8 mouse cellular contexts compared by ENCODE assay signal in genomic region chr12:69476631-69477091, GRCm38 (mm10).
DNase-seq lines count a peak whose midpoint lies in the region; ATAC-seq and TF ChIP-seq lines count a peak whose summit lies in the region.

No protein-coding gene starts in this region.

- DNase-seq in cerebellum, adult 9-11 months, result no peak
- peak; percentile 87 for DNase-seq in A20 (ENCODE audit: low read depth, low spot score)
- peak; percentile 53 for DNase-seq in hindbrain, postnatal 0 days (ENCODE audit: low spot score)
- DNase-seq in right cerebral cortex, postnatal 10 days (ENCODE audit: low spot score in 2 of 2), result no peak
- DNase-seq in right cerebral cortex, adult 2 months (ENCODE audit: low spot score in 2 of 2), result no peak

- H3K9me3 ChIP-seq in embryonic facial prominence, embryonic 15.5 days (replicated peaks), result no peaks in the 10 kb centered on the region
- no peaks in the 10 kb centered on the region for H3K9me3 ChIP-seq in hindbrain, postnatal 0 days (ENCODE audit: low read length)

- peak; percentile 79 for ATAC-seq in cerebellum, adult (ENCODE audit: insufficient number of reproducible peaks, low FRiP score, low TSS enrichment)
- peak; percentile 15; the same call in 1 of the 2 replicates for ATAC-seq in embryonic facial prominence, embryonic 15.5 days (ENCODE audit: insufficient number of reproducible peaks, low FRiP score, low TSS enrichment, low read depth)
- peak; percentile 43; the same call in 1 of the 2 replicates for ATAC-seq in hindbrain, postnatal 0 days
- peak; percentile 62 for ATAC-seq in monocyte, adult 5-6 weeks (replicated peaks; ENCODE audit: insufficient number of reproducible peaks, low FRiP score, low TSS enrichment, poor library complexity, severe bottlenecking)

- H3K4me3 ChIP-seq in embryonic facial prominence, embryonic 15.5 days (replicated peaks), result 0 out of 2 replicates have a peak overlapping the region, but pooled peaks have one; percentile 17
- H3K4me3 ChIP-seq in hindbrain, postnatal 0 days (ENCODE audit: low read length), result no peak overlapping the region

- H3K9ac ChIP-seq in embryonic facial prominence, embryonic 15.5 days, result no peak overlapping the region
- no peak overlapping the region for H3K9ac ChIP-seq in hindbrain, postnatal 0 days (replicated peaks; ENCODE audit: low read length)

- H3K27me3 ChIP-seq in embryonic facial prominence, embryonic 15.5 days, result no peaks in the 10 kb centered on the region
- H3K27me3 ChIP-seq in hindbrain, postnatal 0 days (ENCODE audit: insufficient read depth, low read length), result no peaks in the 10 kb centered on the region

- peaks cover 51% of the 10 kb centered on the region for H3K4me1 ChIP-seq in embryonic facial prominence, embryonic 15.5 days
- peaks cover 16% of the 10 kb centered on the region for H3K4me1 ChIP-seq in hindbrain, postnatal 0 days (ENCODE audit: insufficient read depth, low read length)

- 12% methylated on average over 18 of the region's 18 CpGs for WGBS in embryonic facial prominence, embryonic 15.5 days
- 5% methylated on average over 18 of the region's 18 CpGs for WGBS in hindbrain, postnatal 0 days

- TF ChIP-seq CTCF in hindbrain, postnatal 0 days (IDR thresholded peaks at IDR 0.05; ENCODE audit: low read depth), result no peak

- H3K4me2 ChIP-seq in embryonic facial prominence, embryonic 15.5 days (replicated peaks), result peak overlapping the region; percentile 38
- peak overlapping the region; percentile 51 for H3K4me2 ChIP-seq in hindbrain, postnatal 0 days (ENCODE audit: low read depth, low read length)

- peak overlapping the region; percentile 86 for H3K27ac ChIP-seq in embryonic facial prominence, embryonic 15.5 days (replicated peaks)
- H3K27ac ChIP-seq in hindbrain, postnatal 0 days, result peak overlapping the region; percentile 48

- H3K36me3 ChIP-seq in embryonic facial prominence, embryonic 15.5 days, result no peaks in the 10 kb centered on the region
- no peaks in the 10 kb centered on the region for H3K36me3 ChIP-seq in hindbrain, postnatal 0 days (ENCODE audit: insufficient read depth, low read length)

Comparison
In these comparisons a context has a peak if more than half of its experiments do, and no peak if none do; other contexts are left out.
1. ATAC-seq: peak in every context shown above with its lines; median percentile 79 in cerebellum, adult; 62 in monocyte, adult 5-6 weeks; 43 in hindbrain, postnatal 0 days; 15 in embryonic facial prominence, embryonic 15.5 days.
2. DNase-seq: peak in A20 (single experiment) and hindbrain, postnatal 0 days (single experiment); none in cerebellum, adult 9-11 months (single experiment), right cerebral cortex, postnatal 10 days (0 of 2) and right cerebral cortex, adult 2 months (0 of 2).